Mouse (Mus musculus) leukemia stem cell, adult 10-12 weeks (primary cell): ENCODE measurements around the gene Fam178b. TPM values are rescaled to one million over a fixed set of nuclear protein-coding genes. Genes with fewer than 3 reads are reported as not detected.

ENCODE experiments used
- polyA plus RNA-seq: library from polyadenylated mRNA; stranded (reverse); fragments of >175 nt; gene quantifications from 2 replicates; pipeline ENCODE4 v1.2.3, GENCODE M21; 2012; ENCODE audit warnings: low replicate concordance

Fam178b gene
- 1.3 TPM in 1 of 2 replicates, not detected in the other for polyA plus RNA-seq

DNA sequence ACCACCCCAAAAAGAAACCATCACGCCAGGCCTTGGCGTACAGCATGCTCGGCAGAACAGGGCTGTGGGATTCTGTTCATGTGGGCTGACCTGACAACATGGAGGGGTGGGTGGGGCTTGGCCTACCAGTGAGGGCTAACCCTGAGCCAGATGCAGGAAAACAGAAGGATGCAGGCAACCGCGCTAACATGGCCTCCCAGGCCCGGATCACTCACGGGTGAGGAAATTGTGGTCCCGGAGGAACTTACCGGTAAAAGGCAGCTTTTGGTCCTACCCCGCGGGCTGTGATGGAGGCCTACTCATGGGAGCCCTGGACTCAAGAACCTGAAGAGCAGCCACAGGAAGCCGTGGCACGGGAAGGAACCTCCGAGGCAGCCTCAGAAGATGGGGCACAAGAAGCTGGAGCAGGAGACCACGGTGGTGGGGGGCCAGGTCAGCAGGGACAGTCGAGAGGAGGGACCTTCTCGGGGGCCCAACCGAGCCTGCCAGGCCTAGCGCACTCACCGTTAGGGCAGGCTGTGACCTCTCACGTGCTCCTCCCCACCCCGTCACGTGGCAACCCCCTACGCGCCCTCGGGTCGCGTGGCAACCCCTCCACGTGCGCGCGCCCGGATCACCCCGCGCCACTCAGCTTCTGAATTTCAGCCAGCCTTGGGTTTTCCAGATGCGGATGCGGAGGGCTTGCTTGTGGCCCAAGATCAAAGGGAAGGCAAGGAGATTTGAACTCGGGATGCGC, at the start of gene Fam178b:
Fam178b (minus strand) TSS at position 564 of the 736 bp plus-strand sequence.

DNA sequence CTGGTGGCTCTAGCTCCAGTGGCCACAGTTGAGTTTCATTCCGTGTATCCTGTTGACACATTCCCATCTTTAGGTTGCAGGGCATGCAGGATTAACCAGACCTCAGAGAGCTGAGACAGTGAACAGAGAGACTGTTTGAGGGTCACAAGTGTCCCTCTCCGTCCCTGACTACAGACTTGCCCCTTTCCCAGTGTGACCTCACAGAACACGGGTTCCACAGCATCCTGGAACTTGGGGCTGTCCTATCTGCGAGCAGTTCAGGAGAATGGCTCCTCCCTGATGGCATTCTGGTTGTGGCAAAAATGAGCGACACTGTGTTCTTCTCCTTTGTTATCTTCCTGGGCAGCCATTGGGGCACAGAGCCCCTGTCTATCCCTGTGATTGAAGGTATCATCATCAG, 31.3 kb upstream of the Fam178b start, which contains the start of gene Actr1b:
Actr1b (minus strand) TSS at position 112 of the 400 bp plus-strand sequence.

DNA sequence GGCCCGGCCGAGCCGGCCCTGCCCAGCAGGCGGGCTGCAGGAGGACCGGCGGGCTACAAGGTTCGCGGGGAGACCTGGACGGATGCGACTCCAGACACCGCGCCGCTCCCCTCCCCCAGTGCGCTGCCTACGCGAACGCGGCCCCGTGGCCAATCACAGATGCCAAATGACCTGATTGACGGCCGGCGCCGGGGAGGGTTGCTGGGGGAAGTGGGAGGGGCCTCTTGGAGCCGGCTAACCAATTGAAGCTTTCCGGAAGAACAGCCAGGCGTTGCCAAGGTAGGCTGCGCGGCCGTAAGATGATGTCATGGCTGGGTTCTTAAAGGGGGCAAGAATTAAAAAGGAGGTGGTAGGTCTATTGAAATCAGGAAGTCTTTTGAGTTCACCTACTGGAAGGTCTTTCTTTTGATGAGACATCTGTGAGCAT, 26.9 kb upstream of the Fam178b start, which contains the start of gene 4933424G06Rik:
4933424G06Rik (plus strand) TSS at position 296 of the 427 bp plus-strand sequence.

DNA sequence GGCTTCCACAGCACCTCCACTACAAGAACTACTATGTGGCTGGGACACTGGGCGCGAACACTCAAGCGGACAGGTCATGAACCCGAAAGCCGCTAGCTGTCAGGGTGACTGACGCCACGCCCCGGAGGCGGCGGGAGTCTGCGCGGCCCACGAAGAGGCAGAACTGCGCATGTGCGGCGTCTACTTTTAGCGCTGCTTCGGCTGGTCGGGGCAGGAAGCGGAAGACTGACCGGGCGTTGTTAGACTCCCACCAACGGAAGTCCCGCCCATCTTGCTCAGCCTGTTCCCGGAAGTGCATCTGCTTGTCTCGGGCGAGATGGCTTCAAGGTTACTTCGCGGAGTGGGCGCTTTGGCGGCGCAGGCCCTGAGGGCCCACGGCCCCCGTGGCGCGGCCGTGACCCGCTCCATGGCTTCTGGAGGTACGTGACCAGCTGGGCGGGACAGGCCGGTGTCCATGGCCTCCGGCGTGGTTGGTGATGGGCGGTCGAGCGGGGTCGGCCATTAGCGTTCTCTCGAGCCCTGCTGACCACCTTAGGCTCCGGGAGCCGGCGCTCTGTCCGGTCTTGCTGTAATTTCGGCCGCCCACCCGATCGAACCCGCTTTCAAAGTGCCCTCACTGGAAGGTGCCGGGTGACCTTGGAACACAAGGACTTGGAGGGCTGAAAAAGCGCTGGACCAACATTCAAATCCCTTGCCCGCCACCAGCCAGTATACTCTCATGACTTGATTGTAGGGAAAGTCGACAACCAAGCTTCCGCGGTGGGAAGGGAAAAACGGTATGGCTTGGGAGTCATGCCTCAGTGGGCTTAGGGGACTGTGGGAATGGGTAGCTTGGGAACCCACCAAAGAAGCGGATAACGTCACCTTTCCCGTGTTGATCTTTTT, 8.5 kb upstream of the Fam178b start, which contains the start of gene Cox5b:
Cox5b (plus strand) TSS at position 179 of the 885 bp plus-strand sequence.

DNA sequence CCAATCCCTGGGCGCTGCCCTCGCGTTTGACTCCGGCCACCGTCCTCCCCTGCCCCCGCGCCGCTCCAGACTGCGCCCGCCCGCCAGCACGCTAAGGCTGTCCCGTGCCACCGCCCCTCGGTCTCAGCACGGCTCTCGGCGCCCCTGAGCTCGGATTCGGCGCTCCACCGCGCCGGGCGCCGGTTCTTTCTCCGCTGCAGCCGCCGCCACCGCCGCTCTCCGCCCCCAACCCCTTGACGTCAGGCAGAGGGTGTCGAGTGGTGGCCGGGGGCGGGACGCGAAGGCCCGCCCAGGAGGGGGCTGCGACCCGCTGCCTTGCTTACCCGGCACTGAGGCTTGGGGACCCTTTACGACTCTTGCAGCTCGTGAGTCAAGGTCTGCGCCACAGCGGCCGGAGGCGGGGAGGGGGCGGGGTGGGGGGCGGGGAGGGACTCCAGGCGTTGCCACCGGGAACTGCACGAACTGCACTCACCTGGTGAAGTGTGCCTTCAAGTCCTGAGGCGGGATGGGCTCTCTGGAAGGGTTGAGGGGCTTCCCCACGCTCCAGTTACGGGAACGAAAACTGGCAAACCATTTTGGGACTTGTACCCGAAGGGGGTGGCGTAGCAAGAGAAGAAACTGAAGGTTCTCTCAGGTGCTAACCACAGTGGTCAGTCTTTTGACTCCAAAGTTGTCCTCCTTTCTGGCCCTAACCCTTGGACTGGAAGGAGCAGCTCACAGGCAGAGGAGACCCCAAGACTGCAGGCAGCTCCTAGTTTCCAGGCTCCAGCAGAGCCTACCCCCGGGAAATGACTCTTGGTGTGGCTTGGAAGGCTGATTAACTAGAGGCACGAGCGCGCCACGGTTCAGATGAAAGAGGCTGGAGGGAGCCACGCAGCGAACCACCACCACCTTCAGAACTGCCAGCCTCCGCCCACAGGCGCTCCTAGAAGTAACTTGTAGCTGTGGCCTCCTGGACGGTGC, 124.7 kb downstream of the Fam178b start, which contains the start of gene Sema4c:
Sema4c (minus strand) TSS at position 319 of the 963 bp plus-strand sequence.

DNA sequence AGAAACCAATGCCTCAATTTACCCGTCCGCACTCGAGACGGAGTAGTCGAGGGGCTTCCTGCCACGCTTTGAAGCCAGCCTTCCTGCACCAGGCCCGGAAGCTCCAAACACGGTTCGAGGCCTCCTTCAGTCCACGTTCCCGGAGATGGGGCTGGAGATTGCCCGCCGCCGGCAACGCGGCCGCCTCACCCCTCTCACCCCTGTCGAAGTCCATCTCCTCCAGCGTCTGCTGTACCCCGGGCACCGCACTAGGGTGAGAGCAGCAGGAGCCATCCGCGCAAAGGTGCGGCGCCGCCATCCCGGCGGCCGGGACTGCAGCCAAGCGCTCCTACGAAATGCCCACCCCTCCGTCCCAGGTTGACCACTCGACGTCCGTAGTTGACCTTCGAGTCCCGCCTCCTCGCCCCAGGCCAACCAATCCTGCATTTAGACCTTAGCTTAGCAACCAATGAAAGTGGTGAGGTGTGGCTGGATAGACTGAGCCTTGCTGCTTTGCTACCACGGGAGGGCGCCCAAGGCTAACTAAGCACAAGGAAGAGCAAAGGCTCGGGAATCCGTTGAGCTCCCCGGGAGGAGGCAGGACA, 136.0 kb downstream of the Fam178b start, which contains the start of gene Ankrd39:
Ankrd39 (minus strand) TSS at position 558 of the 584 bp plus-strand sequence.

DNA sequence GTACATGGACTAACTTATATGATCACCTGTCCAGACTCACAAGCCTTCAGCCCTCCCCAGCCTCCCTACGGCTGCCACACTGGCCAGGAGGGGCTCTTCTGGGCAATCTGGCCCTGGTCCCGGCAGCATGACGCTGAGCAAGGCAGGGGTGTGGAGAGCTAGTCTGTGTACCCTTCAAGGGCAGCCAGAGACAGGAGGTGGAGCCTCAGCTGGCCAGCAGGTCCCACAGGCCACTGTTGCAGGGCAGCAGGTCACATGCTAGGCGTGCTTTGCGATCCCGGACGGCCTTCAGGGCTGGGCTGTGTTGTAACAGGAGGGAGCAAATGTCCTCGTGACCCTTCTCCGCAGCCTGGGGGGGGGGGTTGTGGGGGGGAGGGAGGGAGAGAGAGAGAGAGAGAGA, 143.8 kb downstream of the Fam178b start, which contains the start of gene Gm42417:
Gm42417 (minus strand) TSS at position 244 of the 400 bp plus-strand sequence.

DNA sequence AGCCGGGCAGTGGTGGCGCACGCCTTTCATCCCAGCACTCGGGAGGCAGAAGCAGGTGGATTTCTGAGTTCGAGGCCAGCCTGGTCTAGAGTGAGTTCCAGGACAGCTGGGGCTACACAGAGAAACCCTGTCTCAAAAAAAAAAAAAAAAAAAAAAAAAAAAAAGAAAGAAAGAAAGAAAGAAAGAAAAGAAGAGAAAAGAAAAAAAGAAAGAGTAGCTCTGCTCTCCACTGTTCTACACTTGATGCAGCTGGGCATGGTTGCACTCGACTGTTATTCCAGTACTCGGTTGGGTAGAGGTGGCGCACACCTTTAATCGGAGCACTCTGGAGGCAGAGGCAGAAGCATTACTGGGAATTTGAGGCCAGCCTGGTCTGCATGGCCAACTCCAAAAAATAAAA, 146.2 kb downstream of the Fam178b start, which contains the start of gene Ankrd23:
Ankrd23 (minus strand) TSS at position 101 of the 400 bp plus-strand sequence.

Other genes starting within 250 kb of the Fam178b start
- 4.5 and 5.6 TPM in 2 replicates for gene Lman2l, start 237.9 kb downstream of the Fam178b start, polyA plus RNA-seq
- gene Cnnm4, start 211.6 kb downstream of the Fam178b start, polyA plus RNA-seq: 0.69 and 1.3 TPM in 2 replicates
- gene Cnnm3, start 171.3 kb downstream of the Fam178b start, polyA plus RNA-seq: 17.9 and 18.7 TPM in 2 replicates
- gene Ankrd23, start 146.3 kb downstream of the Fam178b start, polyA plus RNA-seq: 7.4 and 13.1 TPM in 2 replicates
- not detected in 2 replicates for gene Gm42417, start 143.8 kb downstream of the Fam178b start, polyA plus RNA-seq
- gene Ankrd39, start 135.7 kb downstream of the Fam178b start, polyA plus RNA-seq: 4.4 and 8.5 TPM in 2 replicates
- gene Sema4c, start 124.8 kb downstream of the Fam178b start, polyA plus RNA-seq: 0.53 and 4.0 TPM in 2 replicates
- gene Cox5b, start 8.3 kb upstream of the Fam178b start, polyA plus RNA-seq: 890 and 1,069 TPM in 2 replicates
- not detected in 2 replicates for gene 4933424G06Rik, start 27.0 kb upstream of the Fam178b start, polyA plus RNA-seq
- 41.9 and 49.7 TPM in 2 replicates for gene Actr1b, start 31.2 kb upstream of the Fam178b start, polyA plus RNA-seq
- gene Zap70, start 78.6 kb upstream of the Fam178b start, polyA plus RNA-seq: 12.6 and 14.5 TPM in 2 replicates